Comparison of ENCODE assay signal across 8 mouse cellular contexts in the genomic region with DNA sequence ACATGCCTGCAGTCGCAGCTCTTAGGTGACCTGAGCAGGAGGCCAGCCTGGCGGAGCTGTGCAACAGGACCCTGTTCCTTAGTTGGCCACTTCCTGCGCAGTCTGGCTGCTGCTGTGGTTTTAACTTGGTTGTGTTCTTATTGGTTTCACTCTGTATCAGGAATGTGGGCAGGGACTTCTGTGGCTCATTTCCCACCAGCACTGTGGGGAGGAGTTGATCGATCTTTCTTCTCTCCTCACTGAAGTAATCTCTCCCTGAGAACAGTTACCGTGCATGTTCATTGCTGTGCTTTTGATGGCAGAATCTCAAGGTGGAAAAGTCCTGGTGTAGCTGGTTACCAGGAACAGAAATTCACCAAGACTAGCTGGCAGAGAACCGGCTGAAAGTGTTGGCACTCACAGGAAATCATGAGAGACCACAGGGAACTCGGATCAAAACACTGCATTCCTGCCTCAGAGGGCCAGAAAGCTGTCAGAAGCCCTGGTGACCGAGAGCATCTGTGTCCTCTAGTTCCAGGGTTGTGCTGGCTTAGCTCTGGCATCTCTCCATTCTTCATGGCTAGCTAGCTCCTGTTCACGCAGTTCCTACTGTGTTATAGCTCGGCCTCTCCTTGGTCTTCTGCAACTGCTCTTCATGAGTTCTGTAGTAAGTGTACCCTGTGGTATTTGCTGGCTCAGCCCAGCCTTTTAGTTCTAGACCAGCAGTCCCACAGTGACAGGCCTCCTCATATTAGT.
DNase-seq lines count a peak whose midpoint lies in the region; ATAC-seq and TF ChIP-seq lines count a peak whose summit lies in the region.

No protein-coding gene starts in this region.

- DNase-seq in layer of hippocampus, adult 9-11 months, result peak; percentile 59
- no peak for DNase-seq in layer of hippocampus, postnatal 25 days (ENCODE audit: extremely low spot score in 1 of 2, low spot score in 1 of 2)
- DNase-seq in adipocyte (ENCODE audit: low spot score), result peak; percentile 36
- peak; percentile 71 for DNase-seq in embryonic facial prominence, embryonic 14.5 days (ENCODE audit: low spot score)
- no peak for DNase-seq in liver, postnatal 0 days
- no peak for DNase-seq in spleen, postnatal 10 days (ENCODE audit: low spot score in 2 of 2)

- no peaks in the 10 kb centered on the region for H3K9me3 ChIP-seq in embryonic facial prominence, embryonic 14.5 days (ENCODE audit: control insufficient read depth, low read length)
- H3K9me3 ChIP-seq in liver, postnatal 0 days (ENCODE audit: low read length), result no peaks in the 10 kb centered on the region
- no peaks in the 10 kb centered on the region for H3K9me3 ChIP-seq in stomach, embryonic 16.5 days (replicated peaks; ENCODE audit: control insufficient read depth, low read length)

- ATAC-seq in embryonic facial prominence, embryonic 14.5 days (ENCODE audit: low read depth), result peak; percentile 69
- peak; percentile 81 for ATAC-seq in inflammation-experienced regulatory T-cells, adult 6 months
- peak; percentile 23; the same call in 1 of the 2 replicates for ATAC-seq in liver, postnatal 0 days
- peak; percentile 77 for ATAC-seq in stomach, embryonic 16.5 days (ENCODE audit: insufficient read depth, low FRiP score)

- TF ChIP-seq CTCF in liver, postnatal 0 days (IDR thresholded peaks at IDR 0.05; ENCODE audit: low read depth), result no peak

- no peak overlapping the region for H3K4me3 ChIP-seq in embryonic facial prominence, embryonic 14.5 days (ENCODE audit: low read depth, low read length)
- no peak overlapping the region for H3K4me3 ChIP-seq in liver, postnatal 0 days (ENCODE audit: low read depth, low read length)
- no peak overlapping the region for H3K4me3 ChIP-seq in stomach, embryonic 16.5 days (replicated peaks; ENCODE audit: low read length)

- no peaks in the 10 kb centered on the region for H3K27me3 ChIP-seq in embryonic facial prominence, embryonic 14.5 days (replicated peaks; ENCODE audit: control insufficient read depth, insufficient read depth, low read length)
- H3K27me3 ChIP-seq in liver, postnatal 0 days (ENCODE audit: insufficient read depth, low read length), result no peaks in the 10 kb centered on the region
- H3K27me3 ChIP-seq in stomach, embryonic 16.5 days (ENCODE audit: control insufficient read depth, insufficient read depth, low read length), result no peaks in the 10 kb centered on the region

- H3K4me1 ChIP-seq in embryonic facial prominence, embryonic 14.5 days (ENCODE audit: control insufficient read depth, insufficient read depth, low read length), result peaks cover 14% of the 10 kb centered on the region; the same call in 1 of the 2 replicates
- peaks cover 3% of the 10 kb centered on the region; the same call in 1 of the 2 replicates for H3K4me1 ChIP-seq in liver, postnatal 0 days (ENCODE audit: insufficient read depth)
- H3K4me1 ChIP-seq in stomach, embryonic 16.5 days (ENCODE audit: control insufficient read depth, insufficient read depth, low read length), result peaks cover 13% of the 10 kb centered on the region; the same call in 1 of the 2 replicates

- peak overlapping the region; percentile 23; the same call in 1 of the 2 replicates for H3K4me2 ChIP-seq in embryonic facial prominence, embryonic 14.5 days (ENCODE audit: low read depth, low read length)
- peak overlapping the region; percentile 11; the same call in 1 of the 2 replicates for H3K4me2 ChIP-seq in liver, postnatal 0 days (ENCODE audit: low read depth, low read length)
- peak overlapping the region; percentile 32 for H3K4me2 ChIP-seq in stomach, embryonic 16.5 days (ENCODE audit: low read depth, low read length)

- no peaks in the 10 kb centered on the region for H3K36me3 ChIP-seq in embryonic facial prominence, embryonic 14.5 days (ENCODE audit: control insufficient read depth, insufficient read depth, low read length)
- no peaks in the 10 kb centered on the region for H3K36me3 ChIP-seq in liver, postnatal 0 days (replicated peaks; ENCODE audit: insufficient read depth, low read length)
- no peaks in the 10 kb centered on the region for H3K36me3 ChIP-seq in stomach, embryonic 16.5 days (ENCODE audit: control insufficient read depth, insufficient read depth, low read length)

- peak overlapping the region; percentile 30; the same call in 1 of the 2 replicates for H3K9ac ChIP-seq in embryonic facial prominence, embryonic 14.5 days (ENCODE audit: low read depth, low read length)
- no peak overlapping the region for H3K9ac ChIP-seq in liver, postnatal 0 days (replicated peaks)
- H3K9ac ChIP-seq in stomach, embryonic 16.5 days (ENCODE audit: low read length), result 0 out of 2 replicates have a peak overlapping the region, but pooled peaks have one; percentile 23

- H3K27ac ChIP-seq in embryonic facial prominence, embryonic 14.5 days (replicated peaks; ENCODE audit: low read depth, low read length), result peak overlapping the region; percentile 74
- no peak overlapping the region for H3K27ac ChIP-seq in liver, postnatal 0 days (ENCODE audit: low read depth)
- peak overlapping the region; percentile 75 for H3K27ac ChIP-seq in stomach, embryonic 16.5 days (ENCODE audit: low read length)

- 34% methylated on average over 10 of the region's 10 CpGs for WGBS in embryonic facial prominence, embryonic 14.5 days
- 35% methylated on average over 10 of the region's 10 CpGs for WGBS in liver, postnatal 0 days (ENCODE audit: insufficient replicate concordance)
- WGBS in stomach, embryonic 16.5 days, result 35% methylated on average over 10 of the region's 10 CpGs

- no peak for TF ChIP-seq EP300 in liver, postnatal 0 days (IDR thresholded peaks at IDR 0.05; ENCODE audit: low read depth)

Comparison
In these comparisons a context has a peak if more than half of its experiments do, and no peak if none do; other contexts are left out.
1. DNase-seq: peak in layer of hippocampus, adult 9-11 months (single experiment), adipocyte (single experiment) and embryonic facial prominence, embryonic 14.5 days (single experiment); none in layer of hippocampus, postnatal 25 days (0 of 2), liver, postnatal 0 days (single experiment) and spleen, postnatal 10 days (0 of 2).
2. ATAC-seq: peak in every context shown above with its lines; median percentile 81 in inflammation-experienced regulatory T-cells, adult 6 months; 77 in stomach, embryonic 16.5 days; 69 in embryonic facial prominence, embryonic 14.5 days; 23 in liver, postnatal 0 days.
3. Peak in every context shown above with its lines, with median percentiles within 50 percentile points of each other: H3K4me2 ChIP-seq.